Mouse (Mus musculus): ENCODE results near the gene Lmo3.

GRCm38 (mm10) chr6:138581734-138582505, at the start of gene Lmo3:
- TF ChIP-seq CTCF (conservative IDR thresholded peaks at IDR 0.05; ENCODE audit: low read length) (no peak), NANOG (IDR thresholded peaks at IDR 0.05; ENCODE audit: borderline replicate concordance, low read length) (no peak)

Data from E14TG2a.4 (cell line).